Mouse (Mus musculus) thymus, adult 2 months (tissue): Measurements from ENCODE around the gene Foxk1. TPM values are rescaled to one million over a fixed set of nuclear protein-coding genes. Genes with fewer than 3 reads are reported as not detected.

ENCODE experiments used
- DNase-seq: peaks from one replicate; pipeline ENCODE4 v3.0.0; 2021
- H3K27ac ChIP-seq: fragments of 200-500 bp; 2 replicates; pipeline ENCODE4 v1.5.1; 2012; ENCODE audit warnings: low read length, control low read depth; ENCODE audit not compliant: control insufficient read depth, insufficient read depth
- H3K27me3 ChIP-seq: fragments of 200-500 bp; 2 replicates; pipeline ENCODE4 v1.6.1; 2012; ENCODE audit warnings: mild to moderate bottlenecking, low read length, moderate library complexity, mixed read lengths; ENCODE audit not compliant: control insufficient read depth, insufficient read depth
- H3K36me3 ChIP-seq: fragments of 200-500 bp; 2 replicates; pipeline ENCODE4 v1.6.1; 2012; ENCODE audit warnings: mild to moderate bottlenecking, low read length, moderate library complexity; ENCODE audit not compliant: control insufficient read depth, insufficient read depth
- H3K4me1 ChIP-seq: fragments of 200-500 bp; replicated peaks from 2 replicates; pipeline ENCODE4 v1.6.1; 2012; ENCODE audit warnings: low read length; ENCODE audit not compliant: control insufficient read depth, insufficient read depth
- H3K4me3 ChIP-seq: fragments of 200-500 bp; 2 replicates; pipeline ENCODE4 v1.5.1; 2012; ENCODE audit warnings: mild to moderate bottlenecking, low read length, control low read depth, moderate library complexity; ENCODE audit not compliant: control insufficient read depth, insufficient read depth
- CTCF ChIP-seq: fragments of 200-500 bp; IDR thresholded peaks from 2 replicates; pipeline ENCODE4 v1.5.1; 2012; ENCODE audit warnings: mild to moderate bottlenecking, control low read depth, low read length, moderate library complexity, borderline replicate concordance; ENCODE audit not compliant: control insufficient read depth, poor library complexity, insufficient read depth; ENCODE audit errors: extremely low read depth
- POLR2A ChIP-seq: fragments of 200-500 bp; IDR thresholded peaks from 2 replicates; pipeline ENCODE4 v1.6.1; 2012; ENCODE audit warnings: mild to moderate bottlenecking, low read length, control low read depth, moderate library complexity; ENCODE audit not compliant: control insufficient read depth, poor library complexity, insufficient read depth; ENCODE audit errors: extremely low read depth
- WGBS: fragments of 180-500 bp; shearing (Covaris S2); methylation state at CpG from one replicate; pipeline ENCODE4 v1.1.7; 2018; 5-methylcytosine and 5-hydroxymethylcytosine counted together
- polyA plus RNA-seq: library from polyadenylated mRNA; depleted of rRNA; stranded (reverse); fragments of >200 nt; gene quantifications from 2 replicates; pipeline ENCODE4 v1.2.3, GENCODE M21; 2012

Gene Foxk1
- polyA plus RNA-seq, 1 experiment, result 27.9 TPM

GRCm38 (mm10) chr5:142495321-142496096 lies 94.2 kb downstream of the Foxk1 start:
- 81% methylated on average over 14 of the region's 14 CpGs for WGBS
- TF ChIP-seq POLR2A (no peak), CTCF (no peak)
- no peaks in the 10 kb centered on the region for H3K36me3 ChIP-seq
- H3K27ac ChIP-seq, result no peak overlapping the region
- no peak overlapping the region for H3K4me3 ChIP-seq
- H3K4me1 ChIP-seq, result no peaks in the 10 kb centered on the region
- no peak for DNase-seq
- no peaks in the 10 kb centered on the region for H3K27me3 ChIP-seq

DNA sequence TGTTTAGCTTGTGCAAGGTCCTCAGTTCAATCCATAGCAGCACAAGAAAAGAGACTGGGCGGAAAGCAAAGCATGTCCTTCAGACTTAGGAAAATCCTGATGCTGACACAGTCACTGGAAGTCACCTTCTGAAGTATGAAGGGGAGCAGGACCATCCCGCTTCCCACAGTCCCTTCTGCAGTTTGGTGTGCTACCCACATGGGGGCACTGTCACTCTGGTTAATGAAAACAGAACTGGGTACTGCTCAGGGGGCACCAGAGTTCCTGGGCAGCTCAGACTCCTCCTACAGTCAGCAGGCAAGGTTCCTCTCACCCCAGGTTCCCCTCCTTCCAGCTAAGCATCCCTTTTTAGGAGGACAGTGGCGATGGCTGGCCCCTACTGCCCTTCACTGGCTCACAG lies 97.7 kb downstream of the Foxk1 start:
- H3K27me3 ChIP-seq, result no peaks in the 10 kb centered on the region
- peak; percentile 38 for DNase-seq
- WGBS, result 40% methylated on average over 3 of the region's 3 CpGs
- no peaks in the 10 kb centered on the region for H3K4me1 ChIP-seq
- H3K27ac ChIP-seq, result no peak overlapping the region
- no peak for TF ChIP-seq CTCF
- TF ChIP-seq POLR2A, result no peak
- H3K36me3 ChIP-seq, result no peaks in the 10 kb centered on the region
- no peak overlapping the region for H3K4me3 ChIP-seq

DNA sequence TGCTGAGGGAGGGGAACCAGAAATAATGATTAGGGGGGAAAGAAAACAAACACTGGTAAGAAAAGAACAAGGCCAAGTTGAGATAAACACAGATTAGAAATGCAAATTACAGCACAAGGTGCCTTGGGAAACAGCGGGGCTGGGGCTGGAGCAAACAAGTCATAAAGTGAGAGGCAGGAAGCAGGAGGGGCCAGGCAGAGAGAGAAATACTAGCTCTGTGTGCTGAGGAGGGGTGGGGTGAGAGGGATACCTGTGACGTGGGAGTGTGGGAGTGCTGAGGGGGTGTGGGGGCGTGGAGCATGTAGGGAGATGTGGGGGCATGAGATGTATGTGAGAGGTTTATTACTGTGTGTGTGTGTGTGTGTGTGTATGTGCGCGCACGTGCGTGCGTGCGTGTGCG lies 99.6 kb downstream of the Foxk1 start:
- no peak for TF ChIP-seq POLR2A
- no peak for TF ChIP-seq CTCF
- DNase-seq, result no peak
- Histone ChIP-seq H3K36me3 (no peaks in the 10 kb centered on the region), H3K4me3 (no peak overlapping the region), H3K27ac (no peak overlapping the region), H3K4me1 (no peaks in the 10 kb centered on the region), H3K27me3 (no peaks in the 10 kb centered on the region)
- 65% methylated on average over 10 of the region's 10 CpGs for WGBS

- TF ChIP-seq POLR2A (no peak), CTCF (peak; percentile 47; the same call in 1 of the 2 replicates)
- no peaks in the 10 kb centered on the region for H3K36me3 ChIP-seq
- no peaks in the 10 kb centered on the region for H3K27me3 ChIP-seq
- 8% methylated on average over 3 of the region's 3 CpGs for WGBS
- H3K4me1 ChIP-seq, result no peaks in the 10 kb centered on the region
- peak; percentile 53 for DNase-seq
- H3K27ac ChIP-seq, result no peak overlapping the region
- H3K4me3 ChIP-seq, result no peak overlapping the region
Measured at GRCm38 (mm10) chr5:142502414-142502813, 101.1 kb downstream of the Foxk1 start.

DNA sequence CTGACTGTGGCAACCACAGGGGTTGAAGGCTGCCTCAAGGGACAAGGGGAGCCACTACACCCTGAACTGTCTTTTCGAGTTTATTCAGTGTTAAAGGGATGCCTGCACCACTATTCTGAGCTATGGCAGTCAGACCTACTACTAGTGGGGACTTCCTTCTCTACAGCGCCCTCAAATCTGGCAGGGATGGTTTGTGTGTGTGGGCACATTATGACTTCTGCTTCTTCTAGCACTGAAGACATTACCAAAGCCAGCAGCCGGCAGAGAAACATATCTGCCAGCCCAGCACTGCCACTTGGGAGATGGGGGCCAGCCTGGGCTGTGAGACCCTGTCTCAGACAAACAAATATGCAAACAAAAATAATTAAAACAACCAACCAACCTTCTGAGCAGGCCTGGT lies 102.9 kb downstream of the Foxk1 start:
- Histone ChIP-seq H3K36me3 (no peaks in the 10 kb centered on the region), H3K4me3 (no peak overlapping the region), H3K27ac (no peak overlapping the region), H3K27me3 (no peaks in the 10 kb centered on the region), H3K4me1 (no peaks in the 10 kb centered on the region)
- DNase-seq, result no peak
- no peak for TF ChIP-seq CTCF
- no peak for TF ChIP-seq POLR2A
- WGBS, result 36% methylated on average over 3 of the region's 3 CpGs

DNA sequence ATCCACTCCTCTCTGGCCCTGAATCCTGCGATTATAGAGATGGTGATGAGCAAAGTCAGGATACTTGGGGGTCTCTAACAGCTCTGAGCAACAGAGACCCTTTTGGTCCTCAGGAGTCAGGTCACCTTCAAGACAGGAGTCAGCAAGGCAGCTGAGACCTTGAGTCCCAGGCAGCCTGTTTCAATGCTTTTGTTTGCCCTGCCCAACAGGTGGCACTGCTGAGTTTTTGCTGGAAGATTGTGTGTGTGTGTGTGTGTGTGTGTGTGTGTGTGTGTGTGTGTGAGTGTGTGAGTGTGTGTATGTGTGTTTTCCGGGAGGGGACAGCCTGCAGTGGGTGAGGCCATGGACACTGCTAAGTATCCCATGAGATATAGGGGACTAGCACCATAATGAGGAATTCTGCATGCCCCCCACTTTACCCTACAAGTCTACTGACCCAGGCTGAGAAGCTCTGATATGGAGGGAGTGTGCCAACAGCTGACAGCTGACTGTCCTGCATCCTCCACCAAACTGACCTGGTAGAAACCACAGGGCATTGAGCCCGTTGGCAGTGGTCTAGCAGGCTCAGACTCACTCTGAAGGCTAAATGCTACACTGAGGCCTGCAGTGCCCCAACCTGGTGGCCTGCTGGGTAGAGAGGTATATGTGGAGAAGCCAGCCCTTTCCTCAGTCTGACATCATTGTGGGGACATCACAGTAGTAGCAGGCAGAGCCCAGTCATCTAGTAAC lies 104.6 kb downstream of the Foxk1 start:
- Histone ChIP-seq H3K4me3 (no peak overlapping the region), H3K27me3 (no peaks in the 10 kb centered on the region), H3K36me3 (no peaks in the 10 kb centered on the region), H3K4me1 (no peaks in the 10 kb centered on the region), H3K27ac (no peak overlapping the region)
- TF ChIP-seq CTCF (no peak), POLR2A (no peak)
- no peak for DNase-seq
- 71% methylated on average over 3 of the region's 3 CpGs for WGBS
